Mouse (Mus musculus) hindbrain, embryonic 16.5 days (tissue): Measurements from ENCODE around the gene Adgrb3. TPM values are rescaled to one million over a fixed set of nuclear protein-coding genes. Genes with fewer than 3 reads are reported as not detected.

Source experiments
- ATAC-seq: fragments of 200-750 bp; cut with Nextera tagmentation; 2 replicates; pipeline ENCODE4 v1.8.0; 2017; ENCODE audit warnings: moderate TSS enrichment, moderate library complexity
- H3K27ac ChIP-seq: fragments of 300-500 bp; sonication (generic); 2 replicates; pipeline ENCODE4 v1.5.1; 2014; ENCODE audit warnings: low read depth, mild to moderate bottlenecking, control low read depth, low read length, moderate library complexity
- H3K27me3 ChIP-seq: fragments of 300-500 bp; sonication (generic); replicated peaks from 2 replicates; pipeline ENCODE4 v1.6.1; 2014; ENCODE audit warnings: low read length; ENCODE audit not compliant: control insufficient read depth, insufficient read depth
- H3K36me3 ChIP-seq: fragments of 300-500 bp; sonication (generic); 2 replicates; pipeline ENCODE4 v1.6.1; 2014; ENCODE audit warnings: mild to moderate bottlenecking, low read length, moderate library complexity, mixed read lengths; ENCODE audit not compliant: control insufficient read depth, insufficient read depth
- H3K4me1 ChIP-seq: fragments of 300-500 bp; sonication (generic); 2 replicates; pipeline ENCODE4 v1.6.1; 2014; ENCODE audit warnings: low read depth, low read length; ENCODE audit not compliant: control insufficient read depth, insufficient read depth
- H3K4me2 ChIP-seq: fragments of 300-500 bp; sonication (generic); 2 replicates; pipeline ENCODE4 v1.6.1; 2014; ENCODE audit warnings: mild to moderate bottlenecking, low read length, control low read depth, moderate library complexity
- H3K4me3 ChIP-seq: fragments of 300-500 bp; sonication (generic); 2 replicates; pipeline ENCODE4 v1.5.1; 2014; ENCODE audit warnings: mild to moderate bottlenecking, low read length, control low read depth, moderate library complexity
- H3K9ac ChIP-seq: fragments of 300-500 bp; sonication (generic); 2 replicates; pipeline ENCODE4 v1.6.1; 2014; ENCODE audit warnings: low read depth, mild to moderate bottlenecking, control low read depth, low read length, moderate library complexity
- H3K9me3 ChIP-seq: fragments of 300-500 bp; sonication (generic); 2 replicates; pipeline ENCODE4 v1.6.1; 2014; ENCODE audit warnings: mild to moderate bottlenecking, low read length, moderate library complexity; ENCODE audit not compliant: control insufficient read depth
- WGBS: fragments of 180-500 bp; shearing (Covaris S2); extraction: QIAGEN DNeasy Blood & Tissue Kit; methylation state at CpG from one replicate; pipeline ENCODE4 v1.1.7; 2014; 5-methylcytosine and 5-hydroxymethylcytosine counted together
- polyA plus RNA-seq: library from polyadenylated mRNA; unstranded; fragments of >200 nt; fragmentation: Nextera tagmentation; extraction: Ambion mirVana; gene quantifications from 2 replicates; pipeline ENCODE4 v1.2.1, GENCODE M21; 2015

The Adgrb3 gene
- polyA plus RNA-seq, 1 experiment from 2014 or later = 52.9 TPM

DNA sequence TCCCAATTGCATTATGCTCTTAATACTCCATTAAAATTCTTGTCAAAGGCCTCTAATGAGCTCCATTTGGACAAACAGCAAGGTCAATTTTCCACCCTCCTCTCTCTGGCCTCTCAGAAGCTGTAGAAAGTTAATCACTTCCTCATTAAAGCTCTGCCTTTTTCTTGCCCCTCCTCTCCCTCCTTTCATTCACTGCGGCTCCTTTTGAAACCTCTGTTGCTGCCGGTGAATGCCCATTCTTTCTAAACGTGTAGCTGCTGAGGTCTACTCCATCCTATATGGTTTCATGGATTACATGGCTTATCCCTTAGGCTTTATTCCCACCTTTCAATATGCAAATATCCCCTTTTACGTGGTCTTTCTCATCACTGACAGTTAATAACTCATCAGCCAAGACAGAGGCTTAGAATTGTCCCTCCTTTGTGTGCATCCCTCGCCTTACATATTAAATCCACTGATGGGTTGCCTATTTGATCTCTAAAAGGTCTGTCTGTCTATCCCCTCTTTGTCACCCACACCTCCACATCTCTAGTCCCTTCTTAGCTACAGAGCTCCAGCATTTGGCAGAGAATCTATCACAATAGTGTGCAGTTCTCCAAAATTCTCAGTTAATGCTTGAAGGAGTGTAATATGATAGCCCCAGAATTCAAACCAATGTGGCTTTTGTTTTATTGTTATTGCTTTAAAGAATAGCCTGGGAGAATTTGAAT, 741.3 kb downstream of the Adgrb3 start:
- Histone ChIP-seq H3K36me3 (no peaks in the 10 kb centered on the region), H3K4me1 (peaks cover 10% of the 10 kb centered on the region), H3K27ac (no peak overlapping the region; the same call in 1 of the 2 replicates), H3K4me3 (no peak overlapping the region), H3K9me3 (no peaks in the 10 kb centered on the region), H3K27me3 (no peaks in the 10 kb centered on the region), H3K9ac (no peak overlapping the region), H3K4me2 (no peak overlapping the region)
- 22% methylated on average over 5 of the region's 5 CpGs for WGBS
- 0 out of 2 replicates have a peak, but pooled peaks have one; percentile 32 for ATAC-seq

DNA sequence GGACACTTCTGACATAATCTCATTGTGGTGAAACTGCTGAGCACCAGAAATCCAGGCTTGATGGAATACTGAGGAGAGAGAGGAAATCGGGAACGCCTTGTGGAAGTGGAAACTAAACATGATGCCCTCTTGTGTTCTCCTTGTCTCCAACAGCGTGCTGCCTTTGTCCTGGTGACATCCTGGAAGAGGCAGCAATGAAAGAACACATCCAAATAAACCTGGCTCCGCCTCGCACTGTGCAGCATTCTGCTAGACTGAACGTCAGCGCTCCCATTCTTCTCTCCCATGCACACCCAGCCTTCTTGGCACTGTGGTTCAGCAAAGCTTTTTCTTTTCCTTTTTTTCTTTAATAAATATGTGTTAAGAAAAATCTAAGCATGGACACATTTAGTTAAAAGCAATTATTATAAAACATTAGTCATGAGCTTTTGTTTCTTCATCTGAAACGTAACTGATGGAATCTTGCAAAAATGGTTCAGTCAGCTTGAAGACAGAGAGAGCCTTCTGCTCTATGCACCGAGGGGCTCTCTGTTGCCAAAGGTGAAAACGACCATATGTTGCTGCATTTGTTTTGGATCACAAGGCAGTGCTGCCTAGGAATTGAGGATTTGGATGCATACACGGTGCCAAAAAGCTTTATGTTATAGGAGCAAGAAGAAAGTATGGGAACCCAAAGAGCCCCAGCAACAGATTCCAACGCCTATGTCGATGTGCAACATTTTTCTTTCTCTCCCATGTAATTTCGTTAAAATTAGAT, 743.7 kb downstream of the Adgrb3 start:
- Histone ChIP-seq H3K4me2 (peak overlapping the region; percentile 22), H3K9ac (peak overlapping the region; percentile 9; the same call in 1 of the 2 replicates), H3K27ac (peak overlapping the region; percentile 66), H3K27me3 (no peaks in the 10 kb centered on the region), H3K9me3 (no peaks in the 10 kb centered on the region), H3K36me3 (no peaks in the 10 kb centered on the region), H3K4me3 (no peak overlapping the region), H3K4me1 (peaks cover 12% of the 10 kb centered on the region)
- peak; percentile 83 for ATAC-seq
- 46% methylated on average over 14 of the region's 14 CpGs for WGBS

DNA sequence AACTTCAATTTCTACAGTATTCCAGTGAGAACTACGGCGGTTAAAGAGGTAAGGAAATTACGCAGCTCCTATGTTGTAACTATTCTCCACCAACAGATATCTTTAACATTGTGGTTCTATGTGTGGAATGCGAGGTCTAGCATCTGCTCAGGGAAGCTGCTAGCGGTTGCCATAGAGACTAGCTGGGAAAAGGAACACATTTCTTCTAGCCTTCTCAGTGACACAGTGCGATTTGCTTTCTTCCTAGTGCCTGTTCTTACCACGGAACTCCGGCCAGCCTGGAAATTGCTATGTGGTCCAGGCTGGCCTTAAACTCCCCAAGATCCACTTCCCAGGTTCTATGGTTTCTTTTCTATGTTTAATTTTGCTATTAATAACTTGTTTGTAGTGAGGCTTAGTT, 747.1 kb downstream of the Adgrb3 start:
- no peak overlapping the region for H3K27ac ChIP-seq
- WGBS = 59% methylated on average over 8 of the region's 8 CpGs
- H3K9ac ChIP-seq = no peak overlapping the region
- no peak overlapping the region for H3K4me2 ChIP-seq
- H3K4me1 ChIP-seq = peaks cover 10% of the 10 kb centered on the region
- no peaks in the 10 kb centered on the region for H3K36me3 ChIP-seq
- ATAC-seq = peak; percentile 48; the same call in 1 of the 2 replicates
- no peak overlapping the region for H3K4me3 ChIP-seq
- no peaks in the 10 kb centered on the region for H3K27me3 ChIP-seq
- H3K9me3 ChIP-seq = no peaks in the 10 kb centered on the region

DNA sequence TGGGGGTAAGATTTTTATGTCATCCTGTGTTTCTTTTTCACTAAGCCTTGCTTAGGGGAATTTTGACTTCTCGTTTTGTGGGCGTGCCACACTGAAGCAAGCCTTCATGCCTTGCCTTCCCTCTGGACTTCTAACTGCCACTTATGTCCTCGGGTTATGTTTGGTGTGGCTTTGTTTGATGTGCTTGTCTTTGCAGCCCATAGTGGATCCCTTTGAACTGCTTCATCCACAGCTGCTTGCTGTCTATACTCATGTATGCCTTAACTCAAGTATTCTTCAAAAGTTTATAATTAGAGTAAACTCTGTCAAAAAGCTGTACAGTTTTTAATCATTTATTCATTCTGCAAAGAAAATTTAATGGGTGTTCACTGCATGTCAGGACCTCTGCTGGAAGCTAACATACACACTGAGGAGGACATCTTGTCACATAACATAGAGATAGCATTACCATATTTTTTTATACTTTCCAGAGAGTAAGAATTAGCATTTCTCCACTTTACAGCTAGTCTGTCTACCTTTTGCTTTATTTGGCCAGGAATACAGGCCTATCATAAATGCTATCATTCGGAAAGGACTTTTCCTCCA, 748.1 kb downstream of the Adgrb3 start:
- Histone ChIP-seq H3K9ac (no peak overlapping the region), H3K27me3 (no peaks in the 10 kb centered on the region), H3K36me3 (no peaks in the 10 kb centered on the region), H3K4me3 (no peak overlapping the region), H3K4me2 (no peak overlapping the region), H3K27ac (no peak overlapping the region), H3K9me3 (no peaks in the 10 kb centered on the region), H3K4me1 (peaks cover 10% of the 10 kb centered on the region)
- no peak for ATAC-seq
- 77% methylated on average over 4 of the region's 4 CpGs for WGBS

DNA sequence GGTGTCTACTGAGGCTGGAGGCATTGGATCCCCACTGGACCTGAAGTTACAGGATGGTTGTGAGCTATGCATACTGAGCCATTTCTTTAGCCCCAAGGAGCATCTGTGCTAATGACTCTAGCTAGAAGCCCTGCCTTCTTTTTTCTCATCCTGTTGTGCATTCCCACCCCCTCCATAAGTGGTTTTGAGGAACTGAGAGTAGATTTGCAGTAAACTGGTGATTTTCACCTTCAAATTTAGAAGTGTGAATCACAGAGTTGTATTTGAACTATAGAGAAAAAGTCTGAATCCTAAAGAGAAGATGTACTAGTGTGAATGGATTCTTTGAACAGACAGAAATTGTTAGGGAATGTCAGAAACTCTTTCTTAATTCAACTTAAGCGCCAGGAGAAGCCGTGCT, 750.1 kb downstream of the Adgrb3 start:
- H3K4me1 ChIP-seq = peaks cover 2% of the 10 kb centered on the region; the same call in 1 of the 2 replicates
- no peak overlapping the region for H3K4me2 ChIP-seq
- no peaks in the 10 kb centered on the region for H3K36me3 ChIP-seq
- H3K27me3 ChIP-seq = no peaks in the 10 kb centered on the region
- no peaks in the 10 kb centered on the region for H3K9me3 ChIP-seq
- no peak for ATAC-seq
- WGBS = 95% methylated on average over 2 of the region's 2 CpGs
- H3K27ac ChIP-seq = no peak overlapping the region
- no peak overlapping the region for H3K4me3 ChIP-seq
- H3K9ac ChIP-seq = no peak overlapping the region

DNA sequence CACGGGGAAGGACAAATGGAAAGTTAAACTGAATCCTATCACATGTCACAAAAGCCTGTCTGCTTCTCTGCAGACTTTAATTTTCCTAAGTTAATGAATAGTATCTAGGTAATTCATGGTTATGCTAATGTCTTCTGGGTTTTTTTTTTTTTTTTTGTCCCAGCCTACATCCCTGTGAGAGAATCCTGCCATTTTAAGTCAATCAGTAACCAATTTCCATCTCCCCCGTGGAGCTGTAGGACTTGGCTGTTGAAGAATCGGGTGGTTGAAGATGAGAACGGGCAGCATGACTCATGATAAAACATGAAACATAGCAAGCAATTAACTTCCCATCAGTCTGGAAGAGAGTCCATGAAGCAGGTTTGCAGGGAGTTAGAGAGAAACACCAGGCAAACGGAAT, 753.6 kb downstream of the Adgrb3 start:
- Histone ChIP-seq H3K9ac (no peak overlapping the region), H3K27ac (no peak overlapping the region), H3K4me1 (no peaks in the 10 kb centered on the region), H3K4me3 (no peak overlapping the region), H3K4me2 (no peak overlapping the region), H3K27me3 (no peaks in the 10 kb centered on the region), H3K36me3 (no peaks in the 10 kb centered on the region), H3K9me3 (no peaks in the 10 kb centered on the region)
- WGBS = 49% methylated on average over 5 of the region's 5 CpGs
- no peak for ATAC-seq

DNA sequence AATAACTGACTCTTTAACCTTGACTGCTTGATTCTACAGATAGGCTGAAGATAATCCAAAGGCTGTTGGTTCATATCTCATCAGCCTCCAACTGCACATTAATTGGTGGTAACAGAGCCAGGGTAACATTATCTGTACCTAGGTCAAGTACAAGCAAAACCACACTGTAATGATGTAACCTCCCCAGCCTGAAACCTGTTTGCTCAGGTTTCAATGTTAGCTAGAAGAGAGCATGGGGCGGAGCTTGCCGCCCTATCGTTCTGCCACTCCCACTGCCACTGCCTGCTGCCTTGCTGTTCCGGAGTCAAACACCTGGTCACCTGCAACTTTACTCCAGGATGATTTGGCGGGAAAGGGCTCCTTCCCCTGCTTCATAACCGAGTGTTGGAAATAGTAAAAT, 765.5 kb downstream of the Adgrb3 start:
- H3K27me3 ChIP-seq = no peaks in the 10 kb centered on the region
- ATAC-seq = no peak
- H3K4me1 ChIP-seq = no peaks in the 10 kb centered on the region
- H3K4me3 ChIP-seq = no peak overlapping the region
- H3K4me2 ChIP-seq = no peak overlapping the region
- H3K9ac ChIP-seq = no peak overlapping the region
- 36% methylated on average over 6 of the region's 6 CpGs for WGBS
- H3K9me3 ChIP-seq = no peaks in the 10 kb centered on the region
- peaks cover 10% of the 10 kb centered on the region for H3K36me3 ChIP-seq
- no peak overlapping the region for H3K27ac ChIP-seq

DNA sequence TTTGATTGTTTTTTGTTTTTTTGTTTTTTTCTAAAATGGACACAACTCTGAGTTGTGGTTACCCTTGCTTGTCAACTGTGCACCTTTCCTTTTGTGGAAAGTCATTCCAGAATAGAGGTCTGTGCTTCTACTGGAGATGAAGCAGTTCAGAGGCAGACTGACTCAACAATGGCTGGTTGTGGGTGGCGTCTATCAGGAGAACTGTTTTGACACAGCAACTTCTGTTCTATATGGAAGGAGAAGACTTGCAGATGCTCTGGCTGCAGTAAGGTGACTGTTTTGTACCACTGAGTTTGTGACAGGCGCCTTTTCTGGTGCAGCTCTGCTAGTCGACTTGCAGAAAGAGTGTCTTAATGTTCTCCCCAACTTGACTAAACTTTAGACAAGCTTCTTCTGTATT, 768.6 kb downstream of the Adgrb3 start:
- Histone ChIP-seq H3K36me3 (no peaks in the 10 kb centered on the region), H3K4me1 (no peaks in the 10 kb centered on the region), H3K27ac (no peak overlapping the region), H3K4me2 (no peak overlapping the region), H3K9ac (no peak overlapping the region), H3K4me3 (no peak overlapping the region), H3K27me3 (no peaks in the 10 kb centered on the region), H3K9me3 (no peaks in the 10 kb centered on the region)
- ATAC-seq = no peak
- WGBS = 84% methylated on average over 3 of the region's 3 CpGs

DNA sequence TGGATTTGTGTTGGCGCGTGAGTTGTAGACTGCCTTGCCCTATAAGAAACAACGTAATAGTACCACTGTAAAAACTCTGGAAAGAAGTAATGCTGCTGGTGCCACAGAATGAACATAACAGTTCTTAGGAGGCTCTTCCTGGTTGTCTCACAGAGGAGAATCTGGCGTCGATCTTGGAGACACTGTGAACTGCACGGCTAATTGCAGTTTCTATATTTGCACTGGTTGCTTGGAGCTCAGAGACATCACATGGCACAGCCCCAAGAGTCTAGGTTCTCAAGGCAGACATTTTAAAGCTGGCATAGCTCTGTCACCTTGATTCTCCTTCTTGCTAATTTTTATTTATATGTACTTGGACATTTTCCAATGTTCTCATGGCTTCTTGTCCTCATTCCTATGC, 769.3 kb downstream of the Adgrb3 start:
- Histone ChIP-seq H3K4me1 (no peaks in the 10 kb centered on the region), H3K4me2 (no peak overlapping the region), H3K9me3 (no peaks in the 10 kb centered on the region), H3K4me3 (no peak overlapping the region), H3K9ac (no peak overlapping the region), H3K27me3 (no peaks in the 10 kb centered on the region), H3K27ac (no peak overlapping the region), H3K36me3 (no peaks in the 10 kb centered on the region)
- 89% methylated on average over 6 of the region's 6 CpGs for WGBS
- ATAC-seq = no peak
